Mouse (Mus musculus): Measurements from ENCODE around the gene Gramd1c. TPM values are rescaled to one million over a fixed set of nuclear protein-coding genes. Genes with fewer than 3 reads are reported as not detected.
A peak's percentile ranks its signal among the peaks of the same experiment; 100 is the strongest.

Gene Gramd1c
- polyA plus RNA-seq (2015; fragmentation: Nextera tagmentation; extraction: Ambion mirVana), result 2.5 and 3.7 TPM in 2 replicates

- Histone ChIP-seq H3K36me3 (ENCODE audit: control insufficient read depth, insufficient read depth) (no peaks in the 10 kb centered on the region), H3K4me1 (replicated peaks; ENCODE audit: control insufficient read depth, insufficient read depth, low read length) (peaks cover 2% of the 10 kb centered on the region; the same call in 1 of the 2 replicates), H3K27me3 (replicated peaks; ENCODE audit: control insufficient read depth, insufficient read depth, low read length) (no peaks in the 10 kb centered on the region), H3K9me3 (ENCODE audit: control insufficient read depth, low read length) (no peaks in the 10 kb centered on the region), H3K9ac (replicated peaks; ENCODE audit: low read depth, low read length) (peak within 1 kb of the TSS; percentile 70), H3K4me3 (replicated peaks; ENCODE audit: low read length) (peak within 1 kb of the TSS; percentile 66), H3K27ac (ENCODE audit: low read length) (peak within 1 kb of the TSS; percentile 87), H3K4me2 (ENCODE audit: low read length) (peak within 1 kb of the TSS; percentile 76)
- 6% methylated on average over 45 of the region's 45 CpGs for WGBS
- ATAC-seq, result peak; percentile 94
Measured at GRCm38 (mm10) chr16:44063025-44063894, at the start of gene Gramd1c. TSS of gene Gramd1c (minus strand) at chr16:44063345.

GRCm38 (mm10) chr16:44109002-44109401, 45.9 kb upstream of the Gramd1c start:
- Histone ChIP-seq H3K36me3 (ENCODE audit: control insufficient read depth, insufficient read depth) (peaks cover 29% of the 10 kb centered on the region), H3K27me3 (replicated peaks; ENCODE audit: control insufficient read depth, insufficient read depth, low read length) (no peaks in the 10 kb centered on the region), H3K27ac (ENCODE audit: low read length) (no peak overlapping the region), H3K9me3 (ENCODE audit: control insufficient read depth, low read length) (no peaks in the 10 kb centered on the region), H3K4me3 (replicated peaks; ENCODE audit: low read length) (no peak overlapping the region), H3K4me2 (ENCODE audit: low read length) (no peak overlapping the region), H3K4me1 (replicated peaks; ENCODE audit: control insufficient read depth, insufficient read depth, low read length) (no peaks in the 10 kb centered on the region), H3K9ac (replicated peaks; ENCODE audit: low read depth, low read length) (no peak overlapping the region)
- ATAC-seq, result no peak
- WGBS, result 80% methylated on average over 4 of the region's 4 CpGs

GRCm38 (mm10) chr16:44105211-44105610, 42.1 kb upstream of the Gramd1c start:
- 96% methylated on average over 2 of the region's 2 CpGs for WGBS
- Histone ChIP-seq H3K4me2 (ENCODE audit: low read length) (no peak overlapping the region), H3K27me3 (replicated peaks; ENCODE audit: control insufficient read depth, insufficient read depth, low read length) (no peaks in the 10 kb centered on the region), H3K9me3 (ENCODE audit: control insufficient read depth, low read length) (no peaks in the 10 kb centered on the region), H3K9ac (replicated peaks; ENCODE audit: low read depth, low read length) (no peak overlapping the region), H3K4me1 (replicated peaks; ENCODE audit: control insufficient read depth, insufficient read depth, low read length) (no peaks in the 10 kb centered on the region), H3K27ac (ENCODE audit: low read length) (no peak overlapping the region), H3K36me3 (ENCODE audit: control insufficient read depth, insufficient read depth) (peaks cover 40% of the 10 kb centered on the region), H3K4me3 (replicated peaks; ENCODE audit: low read length) (no peak overlapping the region)
- no peak for ATAC-seq

- no peaks in the 10 kb centered on the region for H3K9me3 ChIP-seq (ENCODE audit: control insufficient read depth, low read length)
- no peak overlapping the region for H3K4me2 ChIP-seq (ENCODE audit: low read length)
- no peak overlapping the region for H3K27ac ChIP-seq (ENCODE audit: low read length)
- no peaks in the 10 kb centered on the region for H3K27me3 ChIP-seq (replicated peaks; ENCODE audit: control insufficient read depth, insufficient read depth, low read length)
- no peak for ATAC-seq
- no peak overlapping the region for H3K9ac ChIP-seq (replicated peaks; ENCODE audit: low read depth, low read length)
- 91% methylated on average over 18 of the region's 18 CpGs for WGBS
- no peaks in the 10 kb centered on the region for H3K4me1 ChIP-seq (replicated peaks; ENCODE audit: control insufficient read depth, insufficient read depth, low read length)
- peaks cover 41% of the 10 kb centered on the region for H3K36me3 ChIP-seq (ENCODE audit: control insufficient read depth, insufficient read depth)
- H3K4me3 ChIP-seq (replicated peaks; ENCODE audit: low read length), result no peak overlapping the region
Measured at GRCm38 (mm10) chr16:44103806-44104766, 40.9 kb upstream of the Gramd1c start.

GRCm38 (mm10) chr16:44102925-44103324, 39.8 kb upstream of the Gramd1c start:
- 92% methylated on average over 2 of the region's 2 CpGs for WGBS
- no peak for ATAC-seq
- Histone ChIP-seq H3K27ac (ENCODE audit: low read length) (no peak overlapping the region), H3K4me1 (replicated peaks; ENCODE audit: control insufficient read depth, insufficient read depth, low read length) (no peaks in the 10 kb centered on the region), H3K9me3 (ENCODE audit: control insufficient read depth, low read length) (no peaks in the 10 kb centered on the region), H3K4me3 (replicated peaks; ENCODE audit: low read length) (no peak overlapping the region), H3K4me2 (ENCODE audit: low read length) (no peak overlapping the region), H3K36me3 (ENCODE audit: control insufficient read depth, insufficient read depth) (peaks cover 42% of the 10 kb centered on the region), H3K9ac (replicated peaks; ENCODE audit: low read depth, low read length) (no peak overlapping the region), H3K27me3 (replicated peaks; ENCODE audit: control insufficient read depth, insufficient read depth, low read length) (no peaks in the 10 kb centered on the region)

- no peak for ATAC-seq
- H3K36me3 ChIP-seq (ENCODE audit: control insufficient read depth, insufficient read depth), result peaks cover 38% of the 10 kb centered on the region
- no peak overlapping the region for H3K4me3 ChIP-seq (replicated peaks; ENCODE audit: low read length)
- H3K4me2 ChIP-seq (ENCODE audit: low read length), result no peak overlapping the region
- H3K9ac ChIP-seq (replicated peaks; ENCODE audit: low read depth, low read length), result no peak overlapping the region
- no peaks in the 10 kb centered on the region for H3K9me3 ChIP-seq (ENCODE audit: control insufficient read depth, low read length)
- no peaks in the 10 kb centered on the region for H3K27me3 ChIP-seq (replicated peaks; ENCODE audit: control insufficient read depth, insufficient read depth, low read length)
- WGBS, result 94% methylated on average over 12 of the region's 12 CpGs
- no peak overlapping the region for H3K27ac ChIP-seq (ENCODE audit: low read length)
- no peaks in the 10 kb centered on the region for H3K4me1 ChIP-seq (replicated peaks; ENCODE audit: control insufficient read depth, insufficient read depth, low read length)
Measured at GRCm38 (mm10) chr16:44101181-44101710, 38.1 kb upstream of the Gramd1c start.

GRCm38 (mm10) chr16:44099377-44099776, 36.2 kb upstream of the Gramd1c start:
- no peak overlapping the region for H3K4me3 ChIP-seq (replicated peaks; ENCODE audit: low read length)
- 94% methylated on average over 7 of the region's 7 CpGs for WGBS
- no peak overlapping the region for H3K4me2 ChIP-seq (ENCODE audit: low read length)
- no peak overlapping the region for H3K9ac ChIP-seq (replicated peaks; ENCODE audit: low read depth, low read length)
- H3K27me3 ChIP-seq (replicated peaks; ENCODE audit: control insufficient read depth, insufficient read depth, low read length), result no peaks in the 10 kb centered on the region
- H3K36me3 ChIP-seq (ENCODE audit: control insufficient read depth, insufficient read depth), result peaks cover 48% of the 10 kb centered on the region
- no peak overlapping the region for H3K27ac ChIP-seq (ENCODE audit: low read length)
- ATAC-seq, result no peak
- H3K9me3 ChIP-seq (ENCODE audit: control insufficient read depth, low read length), result no peaks in the 10 kb centered on the region; the same call in 1 of the 2 replicates
- H3K4me1 ChIP-seq (replicated peaks; ENCODE audit: control insufficient read depth, insufficient read depth, low read length), result no peaks in the 10 kb centered on the region

GRCm38 (mm10) chr16:44087650-44088049, 24.5 kb upstream of the Gramd1c start:
- ATAC-seq, result no peak
- H3K9me3 ChIP-seq (ENCODE audit: control insufficient read depth, low read length), result no peaks in the 10 kb centered on the region
- 90% methylated on average over 2 of the region's 2 CpGs for WGBS
- H3K27me3 ChIP-seq (replicated peaks; ENCODE audit: control insufficient read depth, insufficient read depth, low read length), result no peaks in the 10 kb centered on the region
- no peak overlapping the region for H3K27ac ChIP-seq (ENCODE audit: low read length)
- peaks cover 19% of the 10 kb centered on the region for H3K36me3 ChIP-seq (ENCODE audit: control insufficient read depth, insufficient read depth)
- H3K9ac ChIP-seq (replicated peaks; ENCODE audit: low read depth, low read length), result no peak overlapping the region
- H3K4me1 ChIP-seq (replicated peaks; ENCODE audit: control insufficient read depth, insufficient read depth, low read length), result no peaks in the 10 kb centered on the region
- no peak overlapping the region for H3K4me3 ChIP-seq (replicated peaks; ENCODE audit: low read length)
- H3K4me2 ChIP-seq (ENCODE audit: low read length), result no peak overlapping the region

GRCm38 (mm10) chr16:44061341-44061740, 1.8 kb downstream of the Gramd1c start:
- Histone ChIP-seq H3K4me3 (replicated peaks; ENCODE audit: low read length) (no peak overlapping the region), H3K4me1 (replicated peaks; ENCODE audit: control insufficient read depth, insufficient read depth, low read length) (peaks cover 2% of the 10 kb centered on the region; the same call in 1 of the 2 replicates), H3K36me3 (ENCODE audit: control insufficient read depth, insufficient read depth) (no peaks in the 10 kb centered on the region), H3K27ac (ENCODE audit: low read length) (no peak overlapping the region), H3K27me3 (replicated peaks; ENCODE audit: control insufficient read depth, insufficient read depth, low read length) (no peaks in the 10 kb centered on the region), H3K9me3 (ENCODE audit: control insufficient read depth, low read length) (no peaks in the 10 kb centered on the region), H3K9ac (replicated peaks; ENCODE audit: low read depth, low read length) (no peak overlapping the region), H3K4me2 (ENCODE audit: low read length) (no peak overlapping the region)
- 95% methylated on average over 15 of the region's 15 CpGs for WGBS
- ATAC-seq, result no peak
